Mouse (Mus musculus) lung, postnatal 0 days (tissue): ENCODE results near the gene Wscd1. TPM values are rescaled to one million over a fixed set of nuclear protein-coding genes. Genes with fewer than 3 reads are reported as not detected.

Source experiments
- ATAC-seq: fragments of 200-750 bp; cut with Nextera tagmentation; 2 replicates; pipeline ENCODE4 v1.8.0; 2017; ENCODE audit warnings: moderate library complexity
- DNase-seq: peaks from one replicate; pipeline ENCODE4 v3.0.0-alpha.2; 2016; ENCODE audit warnings: low spot score
- H3K27ac ChIP-seq: fragments of 300-500 bp; sonication (generic); 2 replicates; pipeline ENCODE4 v1.5.1; 2014; ENCODE audit warnings: antibody characterized with exemption, mild to moderate bottlenecking, low read length, mixed read lengths
- H3K27me3 ChIP-seq: fragments of 300-500 bp; sonication (generic); replicated peaks from 2 replicates; pipeline ENCODE4 v1.6.1; 2014; ENCODE audit warnings: low read length, mixed read lengths; ENCODE audit not compliant: insufficient read depth
- H3K36me3 ChIP-seq: fragments of 300-500 bp; sonication (generic); 2 replicates; pipeline ENCODE4 v1.6.1; 2014; ENCODE audit warnings: low read length, mixed read lengths; ENCODE audit not compliant: insufficient read depth
- H3K4me1 ChIP-seq: fragments of 300-500 bp; sonication (generic); 2 replicates; pipeline ENCODE4 v1.6.1; 2014; ENCODE audit warnings: antibody characterized with exemption, low read depth, low read length, mixed read lengths; ENCODE audit not compliant: insufficient read depth
- H3K4me2 ChIP-seq: fragments of 300-500 bp; sonication (generic); replicated peaks from 2 replicates; pipeline ENCODE4 v1.6.1; 2014; ENCODE audit warnings: low read depth, mild to moderate bottlenecking, low read length, moderate library complexity, mixed read lengths
- H3K4me3 ChIP-seq: fragments of 300-500 bp; sonication (generic); 2 replicates; pipeline ENCODE4 v1.5.1; 2014; ENCODE audit warnings: low read depth, low read length
- H3K9ac ChIP-seq: fragments of 300-500 bp; sonication (generic); replicated peaks from 2 replicates; pipeline ENCODE4 v1.6.1; 2014; ENCODE audit warnings: low read depth, mild to moderate bottlenecking
- H3K9me3 ChIP-seq: fragments of 300-500 bp; sonication (generic); 2 replicates; pipeline ENCODE4 v1.6.1; 2016; ENCODE audit warnings: low read length, mixed read lengths
- CTCF ChIP-seq: IDR thresholded peaks from 2 replicates; pipeline ENCODE4 v1.5.1; 2016; ENCODE audit warnings: antibody characterized with exemption, mild to moderate bottlenecking
- EP300 ChIP-seq: IDR thresholded peaks from 2 replicates; pipeline ENCODE4 v1.6.1; 2016; ENCODE audit warnings: antibody characterized with exemption, mild to moderate bottlenecking, control low read depth
- WGBS: fragments of 180-500 bp; shearing (Covaris S2); extraction: QIAGEN DNeasy Blood & Tissue Kit; methylation state at CpG from one replicate; pipeline ENCODE4 v1.1.7; 2014; 5-methylcytosine and 5-hydroxymethylcytosine counted together
- polyA plus RNA-seq: library from polyadenylated mRNA; unstranded; fragments of >200 nt; fragmentation: Nextera tagmentation; extraction: Ambion mirVana; gene quantifications from 2 replicates; pipeline ENCODE4 v1.2.1, GENCODE M21; 2015

The Wscd1 gene
- polyA plus RNA-seq, 1 experiment from 2014 or later = 15.4 TPM

DNA sequence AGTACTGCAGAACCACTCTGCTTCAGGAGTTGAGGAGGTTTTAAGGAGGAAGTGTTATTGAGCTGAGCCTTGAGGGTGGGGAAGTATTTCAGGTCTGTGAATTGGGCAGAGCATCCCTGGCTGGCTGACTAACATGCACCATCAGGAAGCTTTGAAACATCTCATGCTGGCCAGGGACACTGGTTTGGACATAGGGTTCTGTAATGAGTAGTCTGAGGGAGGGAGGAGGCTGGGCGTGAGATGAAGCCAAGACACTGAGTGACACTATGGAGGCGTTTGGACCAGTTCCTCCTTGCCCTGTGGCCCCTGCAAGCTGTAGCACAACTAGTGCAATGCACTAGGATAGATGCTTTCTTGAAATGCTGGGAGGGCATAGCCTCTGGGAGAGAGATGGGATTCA is 5.4 kb downstream of the Wscd1 start:
- Histone ChIP-seq H3K36me3 (no peaks in the 10 kb centered on the region), H3K4me1 (no peaks in the 10 kb centered on the region; the same call in 1 of the 2 replicates), H3K27ac (no peak overlapping the region), H3K27me3 (peaks cover 16% of the 10 kb centered on the region; the same call in 1 of the 2 replicates), H3K4me2 (no peak overlapping the region), H3K9ac (no peak overlapping the region), H3K4me3 (no peak overlapping the region), H3K9me3 (no peaks in the 10 kb centered on the region)
- no peak for ATAC-seq
- no peak for DNase-seq
- no peak for TF ChIP-seq EP300
- TF ChIP-seq CTCF = no peak
- 55% methylated on average over 2 of the region's 2 CpGs for WGBS

DNA sequence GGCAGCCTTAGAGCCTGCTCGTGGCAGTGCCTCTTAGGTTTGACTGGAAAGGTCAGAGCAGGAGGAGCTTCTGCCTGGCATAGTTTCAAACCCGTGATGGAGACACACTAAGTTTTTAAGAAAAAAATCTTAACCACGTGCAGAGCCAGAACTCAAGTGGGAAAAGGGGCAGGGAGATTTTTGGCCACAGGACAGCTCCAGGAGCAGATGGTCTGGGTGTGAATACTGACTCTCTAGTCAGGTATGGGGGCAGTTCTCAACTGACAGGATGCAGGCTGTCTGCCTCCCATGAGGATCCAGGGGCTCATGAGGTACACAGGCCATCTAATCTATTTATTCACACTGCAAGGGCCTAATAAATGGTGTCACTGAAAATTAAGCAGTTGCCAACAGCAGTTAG is 6.6 kb downstream of the Wscd1 start:
- Histone ChIP-seq H3K27me3 (peaks cover 9% of the 10 kb centered on the region; the same call in 1 of the 2 replicates), H3K9me3 (no peaks in the 10 kb centered on the region), H3K4me1 (no peaks in the 10 kb centered on the region), H3K4me2 (no peak overlapping the region), H3K9ac (no peak overlapping the region), H3K27ac (no peak overlapping the region), H3K36me3 (no peaks in the 10 kb centered on the region), H3K4me3 (no peak overlapping the region)
- DNase-seq = no peak
- TF ChIP-seq CTCF (no peak), EP300 (no peak)
- WGBS = 27% methylated on average over 3 of the region's 3 CpGs
- ATAC-seq = no peak

- Histone ChIP-seq H3K4me1 (no peaks in the 10 kb centered on the region), H3K4me3 (no peak overlapping the region), H3K9ac (no peak overlapping the region), H3K36me3 (no peaks in the 10 kb centered on the region), H3K4me2 (no peak overlapping the region), H3K27me3 (no peaks in the 10 kb centered on the region), H3K27ac (no peak overlapping the region), H3K9me3 (no peaks in the 10 kb centered on the region)
- ATAC-seq = no peak
- DNase-seq = no peak
- WGBS = 53% methylated on average over 21 of the region's 21 CpGs
- TF ChIP-seq CTCF (no peak), EP300 (no peak)
Observed at GRCm38 (mm10) chr11:71758211-71759110, 8.7 kb downstream of the Wscd1 start.

DNA sequence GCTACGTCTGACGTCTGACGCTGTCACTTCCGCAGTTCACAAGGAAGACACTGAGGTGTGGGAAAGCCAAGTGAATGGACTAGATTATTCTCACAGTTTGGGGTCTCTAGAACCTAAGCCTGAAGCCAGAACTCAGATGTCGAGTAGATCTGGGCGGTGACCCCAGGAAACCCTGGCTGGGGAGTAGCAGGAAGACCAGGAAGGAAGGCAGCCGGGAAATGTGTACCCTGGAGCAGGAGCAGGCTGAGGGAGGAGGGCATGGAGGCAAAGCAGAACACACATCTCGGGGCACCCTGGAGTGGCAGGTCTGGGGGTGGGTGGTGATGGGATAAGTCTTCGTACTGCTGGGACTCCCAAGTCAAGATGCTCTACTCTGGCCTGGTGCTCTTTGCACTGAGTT is 11.3 kb downstream of the Wscd1 start:
- no peak overlapping the region for H3K9ac ChIP-seq

DNA sequence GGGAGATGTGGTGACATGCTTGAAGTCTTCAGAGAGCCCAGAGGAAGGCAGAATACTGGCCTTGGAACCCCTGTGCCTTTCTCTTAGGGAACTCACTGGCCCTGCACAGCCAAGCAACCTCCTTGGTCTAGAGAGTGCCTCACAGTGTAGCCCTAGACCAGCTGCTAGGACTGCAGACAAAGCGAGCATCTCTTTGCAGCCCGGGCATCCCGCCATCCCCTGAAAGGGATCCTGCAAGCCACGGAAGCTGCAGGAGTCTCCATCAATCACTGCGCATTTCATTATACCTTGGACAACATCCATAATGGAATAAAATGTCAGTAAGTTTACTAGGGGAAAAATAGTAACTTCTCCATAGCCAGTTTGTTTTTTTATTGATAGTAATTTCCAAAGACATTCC is 13.4 kb downstream of the Wscd1 start:
- TF ChIP-seq EP300 (no peak), CTCF (no peak)
- 46% methylated on average over 5 of the region's 5 CpGs for WGBS
- H3K9me3 ChIP-seq = no peaks in the 10 kb centered on the region
- H3K4me2 ChIP-seq = no peak overlapping the region
- no peak overlapping the region for H3K9ac ChIP-seq
- H3K36me3 ChIP-seq = no peaks in the 10 kb centered on the region
- no peaks in the 10 kb centered on the region for H3K27me3 ChIP-seq
- no peak overlapping the region for H3K27ac ChIP-seq
- no peaks in the 10 kb centered on the region for H3K4me1 ChIP-seq
- ATAC-seq (no peak), DNase-seq (no peak)
- H3K4me3 ChIP-seq = no peak overlapping the region

More for the DNA sequence above, 11.3 kb downstream of the Wscd1 start:
- no peaks in the 10 kb centered on the region for H3K36me3 ChIP-seq
- ATAC-seq (no peak), DNase-seq (no peak)
- no peak overlapping the region for H3K27ac ChIP-seq
- no peaks in the 10 kb centered on the region for H3K9me3 ChIP-seq
- H3K27me3 ChIP-seq = no peaks in the 10 kb centered on the region
- WGBS = 72% methylated on average over 9 of the region's 9 CpGs
- H3K4me2 ChIP-seq = no peak overlapping the region
- H3K4me3 ChIP-seq = no peak overlapping the region
- H3K4me1 ChIP-seq = no peaks in the 10 kb centered on the region
- TF ChIP-seq CTCF (no peak), EP300 (no peak)

GRCm38 (mm10) chr11:71763651-71764275 is 14.0 kb downstream of the Wscd1 start:
- ATAC-seq = no peak
- DNase-seq = no peak
- no peaks in the 10 kb centered on the region for H3K27me3 ChIP-seq
- no peak overlapping the region for H3K4me3 ChIP-seq
- no peak overlapping the region for H3K27ac ChIP-seq
- no peak for TF ChIP-seq EP300
- no peaks in the 10 kb centered on the region for H3K4me1 ChIP-seq
- no peaks in the 10 kb centered on the region for H3K9me3 ChIP-seq
- 47% methylated on average over 5 of the region's 5 CpGs for WGBS
- H3K36me3 ChIP-seq = no peaks in the 10 kb centered on the region
- no peak overlapping the region for H3K9ac ChIP-seq
- H3K4me2 ChIP-seq = no peak overlapping the region
